9 mouse cellular contexts compared by ENCODE assay signal in genomic region chr10:60934297-60935286, GRCm38 (mm10).
DNase-seq lines count a peak whose midpoint lies in the region; ATAC-seq and TF ChIP-seq lines count a peak whose summit lies in the region.
"Had no signal": no experiment of that assay in that cellular context is flagged by ENCODE, and none has a peak within 500 bp of the region (broad histone marks: within the 10 kb centered on the region; RNA-seq: fewer than 3 reads in every experiment).

No protein-coding gene starts in this region.

- H3K4me1 ChIP-seq in midbrain, embryonic 13.5 days (replicated peaks): peaks cover 55% of the 10 kb centered on the region
- peaks cover 11% of the 10 kb centered on the region for H3K4me1 ChIP-seq in midbrain, embryonic 16.5 days (ENCODE audit: control insufficient read depth, insufficient read depth, low read length)
- peaks cover 79% of the 10 kb centered on the region for H3K4me1 ChIP-seq in heart, embryonic 10.5 days
- peaks cover 14% of the 10 kb centered on the region; the same call in 1 of the 2 replicates for H3K4me1 ChIP-seq in kidney, postnatal 0 days (replicated peaks; ENCODE audit: insufficient read depth, low read length)
- peaks cover 55% of the 10 kb centered on the region for H3K4me1 ChIP-seq in lung, embryonic 16.5 days (replicated peaks; ENCODE audit: control insufficient read depth, insufficient read depth, low read length)

- H3K36me3 ChIP-seq in midbrain, embryonic 13.5 days: no peaks in the 10 kb centered on the region
- no peaks in the 10 kb centered on the region for H3K36me3 ChIP-seq in midbrain, embryonic 16.5 days (ENCODE audit: control insufficient read depth, insufficient read depth, low read length)
- H3K36me3 ChIP-seq in heart, embryonic 10.5 days: no peaks in the 10 kb centered on the region
- no peaks in the 10 kb centered on the region for H3K36me3 ChIP-seq in kidney, postnatal 0 days (ENCODE audit: insufficient read depth, low read length)
- H3K36me3 ChIP-seq in lung, embryonic 16.5 days (ENCODE audit: control insufficient read depth, insufficient read depth, low read length): no peaks in the 10 kb centered on the region
- H3K36me3 ChIP-seq: limb, embryonic 15.5 days had no signal

- no peak overlapping the region for H3K4me2 ChIP-seq in midbrain, embryonic 13.5 days (replicated peaks)
- H3K4me2 ChIP-seq in midbrain, embryonic 16.5 days (ENCODE audit: low read length): no peak overlapping the region
- H3K4me2 ChIP-seq in kidney, postnatal 0 days (ENCODE audit: low read length): no peak overlapping the region
- H3K4me2 ChIP-seq in lung, embryonic 16.5 days (ENCODE audit: low read depth, low read length): peak overlapping the region; percentile 22
- H3K4me2 ChIP-seq: limb, embryonic 15.5 days had no signal

- TF ChIP-seq CTCF in kidney, postnatal 0 days (IDR thresholded peaks at IDR 0.05; ENCODE audit: low read depth): no peak

- peak; percentile 76 for DNase-seq in adrenal gland, postnatal 25 days
- DNase-seq in heart, embryonic 10.5 days (ENCODE audit: low spot score): no peak
- DNase-seq in kidney, postnatal 0 days (ENCODE audit: low spot score): peak; percentile 93
- DNase-seq in yolk sac, embryonic 10.5 days (ENCODE audit: low spot score): peak; percentile 70
- no peak for DNase-seq in testis, postnatal 10 days (ENCODE audit: low spot score)

- H3K9ac ChIP-seq in midbrain, embryonic 13.5 days (replicated peaks): no peak overlapping the region
- H3K9ac ChIP-seq in midbrain, embryonic 16.5 days (ENCODE audit: low read depth, low read length): no peak overlapping the region
- no peak overlapping the region for H3K9ac ChIP-seq in kidney, postnatal 0 days (ENCODE audit: low read depth, low read length)
- no peak overlapping the region for H3K9ac ChIP-seq in lung, embryonic 16.5 days (ENCODE audit: low read length)
- H3K9ac ChIP-seq: limb, embryonic 15.5 days had no signal

- H3K27ac ChIP-seq in midbrain, embryonic 13.5 days: 0 out of 2 replicates have a peak overlapping the region, but pooled peaks have one; percentile 77
- H3K27ac ChIP-seq in midbrain, embryonic 16.5 days (ENCODE audit: low read length): no peak overlapping the region
- peak overlapping the region; percentile 88 for H3K27ac ChIP-seq in heart, embryonic 10.5 days
- peak overlapping the region; percentile 81 for H3K27ac ChIP-seq in kidney, postnatal 0 days
- H3K27ac ChIP-seq in lung, embryonic 16.5 days (ENCODE audit: low read length): peak overlapping the region; percentile 94
- H3K27ac ChIP-seq: limb, embryonic 15.5 days had no signal

- ATAC-seq in midbrain, embryonic 13.5 days: no peak
- ATAC-seq in midbrain, embryonic 16.5 days: no peak
- peak; percentile 74 for ATAC-seq in kidney, postnatal 0 days (replicated peaks; ENCODE audit: low FRiP score, low read depth)
- peak; percentile 88 for ATAC-seq in lung, embryonic 16.5 days (ENCODE audit: low read depth)

- WGBS in midbrain, embryonic 13.5 days: 63% methylated on average over 13 of the region's 13 CpGs
- WGBS in midbrain, embryonic 16.5 days: 63% methylated on average over 13 of the region's 13 CpGs
- 51% methylated on average over 13 of the region's 13 CpGs for WGBS in heart, embryonic 10.5 days
- WGBS in kidney, postnatal 0 days: 36% methylated on average over 13 of the region's 13 CpGs
- WGBS in lung, embryonic 16.5 days: 22% methylated on average over 13 of the region's 13 CpGs

- H3K9me3 ChIP-seq in midbrain, embryonic 13.5 days: no peaks in the 10 kb centered on the region
- no peaks in the 10 kb centered on the region for H3K9me3 ChIP-seq in midbrain, embryonic 16.5 days (replicated peaks; ENCODE audit: control insufficient read depth, low read length, poor library complexity, severe bottlenecking)
- no peaks in the 10 kb centered on the region for H3K9me3 ChIP-seq in heart, embryonic 10.5 days
- no peaks in the 10 kb centered on the region for H3K9me3 ChIP-seq in kidney, postnatal 0 days (replicated peaks; ENCODE audit: low read length)
- no peaks in the 10 kb centered on the region for H3K9me3 ChIP-seq in lung, embryonic 16.5 days (ENCODE audit: control insufficient read depth, low read length)
- H3K9me3 ChIP-seq: limb, embryonic 15.5 days had no signal

- H3K4me3 ChIP-seq in midbrain, embryonic 13.5 days (replicated peaks): no peak overlapping the region
- no peak overlapping the region for H3K4me3 ChIP-seq in midbrain, embryonic 16.5 days (ENCODE audit: low read depth, low read length)
- H3K4me3 ChIP-seq in heart, embryonic 10.5 days: peak overlapping the region; percentile 22; the same call in 1 of the 2 replicates
- no peak overlapping the region for H3K4me3 ChIP-seq in kidney, postnatal 0 days (replicated peaks; ENCODE audit: low read depth, low read length)
- H3K4me3 ChIP-seq in lung, embryonic 16.5 days (ENCODE audit: low read length): no peak overlapping the region
- H3K4me3 ChIP-seq: limb, embryonic 15.5 days had no signal

- peaks cover 18% of the 10 kb centered on the region for H3K27me3 ChIP-seq in midbrain, embryonic 13.5 days
- no peaks in the 10 kb centered on the region for H3K27me3 ChIP-seq in midbrain, embryonic 16.5 days (ENCODE audit: control insufficient read depth, insufficient read depth, low read depth, low read length)
- H3K27me3 ChIP-seq in heart, embryonic 10.5 days (ENCODE audit: insufficient read depth, poor library complexity, severe bottlenecking): peaks cover 7% of the 10 kb centered on the region; the same call in 1 of the 2 replicates
- H3K27me3 ChIP-seq in kidney, postnatal 0 days (ENCODE audit: insufficient read depth, low read length): no peaks in the 10 kb centered on the region
- H3K27me3 ChIP-seq in lung, embryonic 16.5 days (ENCODE audit: control insufficient read depth, insufficient read depth, low read depth, low read length): no peaks in the 10 kb centered on the region

Comparison
In these comparisons a context has a peak if more than half of its experiments do, and no peak if none do; other contexts are left out.
1. ATAC-seq: peak in kidney, postnatal 0 days (single experiment) and lung, embryonic 16.5 days (single experiment); none in midbrain, embryonic 13.5 days (single experiment) and midbrain, embryonic 16.5 days (single experiment).
2. DNase-seq: peak in adrenal gland, postnatal 25 days (single experiment), kidney, postnatal 0 days (single experiment) and yolk sac, embryonic 10.5 days (single experiment); none in heart, embryonic 10.5 days (single experiment) and testis, postnatal 10 days (single experiment).